ENCODE assay signal across 22 mouse cellular contexts in genomic region chr8:11091675-11092345, GRCm38 (mm10).
DNase-seq lines count a peak whose midpoint lies in the region; ATAC-seq and TF ChIP-seq lines count a peak whose summit lies in the region.
"Had no signal": no experiment of that assay in that cellular context is flagged by ENCODE, and none has a peak within 500 bp of the region (broad histone marks: within the 10 kb centered on the region; RNA-seq: fewer than 3 reads in every experiment).

No protein-coding gene starts in this region.

- H3K79me2 ChIP-seq in MEL (ENCODE audit: control insufficient read depth, insufficient read depth, low read length, poor library complexity), result no peaks in the 10 kb centered on the region

- 21% methylated on average over 3 of the region's 3 CpGs for WGBS in heart, embryonic 13.5 days
- 4% methylated on average over 3 of the region's 3 CpGs for WGBS in liver, embryonic 15.5 days (ENCODE audit: insufficient replicate concordance)
- 73% methylated on average over 3 of the region's 3 CpGs for WGBS in stomach, postnatal 0 days

- no peak for DNase-seq in heart, adult 8-10 months (ENCODE audit: low spot score)
- peak; percentile 61 for DNase-seq in MEL (ENCODE audit: low read depth, low spot score)
- DNase-seq in T-cell, adult 2 months (ENCODE audit: low spot score), result no peak
- no peak for DNase-seq in stomach, postnatal 0 days (ENCODE audit: low spot score)
- no peak for DNase-seq in kidney, postnatal 10 days
- DNase-seq: adrenal gland, postnatal 25 days; cerebellum, adult 11-12 months; cerebellum, postnatal 25 days; gastrocnemius, adult 2 months; kidney, adult 8-10 months; kidney, postnatal 25 days; layer of hippocampus, adult 9-11 months; thymus, postnatal 25 days had no signal

- peak overlapping the region; percentile 41 for H3K4me2 ChIP-seq in heart, embryonic 13.5 days
- H3K4me2 ChIP-seq in liver, embryonic 15.5 days, result peak overlapping the region; percentile 19; the same call in 1 of the 2 replicates
- no peak overlapping the region for H3K4me2 ChIP-seq in stomach, postnatal 0 days (replicated peaks; ENCODE audit: low read depth)
- H3K4me2 ChIP-seq: midbrain, embryonic 15.5 days; neural tube, embryonic 15.5 days had no signal

- 0 out of 2 replicates have a peak, but pooled peaks cover 4% of the 10 kb centered on the region for H3K27me3 ChIP-seq in heart, embryonic 13.5 days (replicated peaks)
- H3K27me3 ChIP-seq in MEL (ENCODE audit: control insufficient read depth in 1 of 2, insufficient read depth in 2 of 2, low read length in 2 of 2), result no peaks in the 10 kb centered on the region
- H3K27me3 ChIP-seq in liver, embryonic 15.5 days, result peaks cover 21% of the 10 kb centered on the region
- H3K27me3 ChIP-seq in stomach, postnatal 0 days (ENCODE audit: control insufficient read depth, insufficient read depth, low read length), result no peaks in the 10 kb centered on the region
- H3K27me3 ChIP-seq: midbrain, embryonic 15.5 days; neural tube, embryonic 15.5 days; Patski had no signal

- 0 out of 2 replicates have a peak, but pooled peaks cover 3% of the 10 kb centered on the region for H3K4me1 ChIP-seq in heart, embryonic 13.5 days
- peaks cover 6 to 12% of the 10 kb centered on the region in 2 experiments for H3K4me1 ChIP-seq in MEL (ENCODE audit: control insufficient read depth in 1 of 2, insufficient read depth in 2 of 2, low read length in 2 of 2)
- H3K4me1 ChIP-seq in liver, embryonic 15.5 days (replicated peaks), result peaks cover 20% of the 10 kb centered on the region
- no peaks in the 10 kb centered on the region for H3K4me1 ChIP-seq in stomach, postnatal 0 days (replicated peaks; ENCODE audit: control insufficient read depth, insufficient read depth)
- H3K4me1 ChIP-seq: neural tube, embryonic 15.5 days had no signal

- no peak for TF ChIP-seq RAD21 in MEL (IDR thresholded peaks at IDR 0.05; ENCODE audit: low read depth, low read length)

- no peaks in the 10 kb centered on the region for H3K36me3 ChIP-seq in heart, embryonic 13.5 days
- H3K36me3 ChIP-seq in MEL (ENCODE audit: control insufficient read depth in 1 of 2, insufficient read depth in 2 of 2, low read length in 2 of 2), result peaks cover 0 to 11% of the 10 kb centered on the region in 2 experiments; a peak in 2 of 4 replicates
- no peaks in the 10 kb centered on the region for H3K36me3 ChIP-seq in liver, embryonic 15.5 days (replicated peaks)
- H3K36me3 ChIP-seq in stomach, postnatal 0 days (ENCODE audit: control insufficient read depth, insufficient read depth, low read length), result no peaks in the 10 kb centered on the region
- H3K36me3 ChIP-seq: midbrain, embryonic 15.5 days; neural tube, embryonic 15.5 days had no signal

- TF ChIP-seq EP300 in MEL (IDR thresholded peaks at IDR 0.05; ENCODE audit: low read depth in 1 of 2, low read length in 2 of 2), result peak; percentile 83 to 88
- no peak for TF ChIP-seq EP300 in stomach, postnatal 0 days (optimal IDR thresholded peaks at IDR 0.05)

- no peaks in the 10 kb centered on the region for H3K9me3 ChIP-seq in heart, embryonic 13.5 days
- H3K9me3 ChIP-seq in MEL (replicated peaks; ENCODE audit: insufficient read depth, low read length), result no peaks in the 10 kb centered on the region
- no peaks in the 10 kb centered on the region for H3K9me3 ChIP-seq in liver, embryonic 15.5 days (replicated peaks)
- H3K9me3 ChIP-seq in stomach, postnatal 0 days (ENCODE audit: control insufficient read depth, low read length), result no peaks in the 10 kb centered on the region
- H3K9me3 ChIP-seq: midbrain, embryonic 15.5 days; neural tube, embryonic 15.5 days had no signal

- no peak overlapping the region; the same call in 1 of the 2 replicates for H3K27ac ChIP-seq in heart, embryonic 13.5 days (replicated peaks)
- peak overlapping the region; percentile 45 for H3K27ac ChIP-seq in MEL (ENCODE audit: control insufficient read depth, low read depth, low read length)
- H3K27ac ChIP-seq in liver, embryonic 15.5 days (replicated peaks), result no peak overlapping the region
- H3K27ac ChIP-seq in stomach, postnatal 0 days (replicated peaks), result no peak overlapping the region
- H3K27ac ChIP-seq: gastrocnemius, adult 2 months; heart, adult 2 months; macrophage; midbrain, embryonic 15.5 days; neural tube, embryonic 15.5 days had no signal

- H3K9ac ChIP-seq in heart, embryonic 13.5 days, result no peak overlapping the region
- no peak overlapping the region for H3K9ac ChIP-seq in MEL (ENCODE audit: control insufficient read depth, low read depth, low read length, poor library complexity, severe bottlenecking)
- H3K9ac ChIP-seq in liver, embryonic 15.5 days, result no peak overlapping the region
- H3K9ac ChIP-seq in stomach, postnatal 0 days (ENCODE audit: low read length), result no peak overlapping the region
- H3K9ac ChIP-seq: midbrain, embryonic 15.5 days; neural tube, embryonic 15.5 days had no signal

- no peak overlapping the region for H3K4me3 ChIP-seq in heart, embryonic 13.5 days
- H3K4me3 ChIP-seq in MEL (ENCODE audit: control insufficient read depth in 1 of 2, insufficient read depth in 1 of 2, low read depth in 2 of 2, low read length in 2 of 2), result no peak overlapping the region
- no peak overlapping the region for H3K4me3 ChIP-seq in liver, embryonic 15.5 days (replicated peaks)
- H3K4me3 ChIP-seq in stomach, postnatal 0 days (ENCODE audit: low read depth, low read length), result no peak overlapping the region
- H3K4me3 ChIP-seq: gastrocnemius, adult 2 months; heart, adult 2 months; midbrain, embryonic 15.5 days; neural tube, embryonic 15.5 days had no signal

- TF ChIP-seq CTCF in MEL (IDR thresholded peaks at IDR 0.05 in 2 of 3, conservative IDR thresholded peaks at IDR 0.05 in 1 of 3; ENCODE audit: control insufficient read depth in 1 of 3, insufficient read depth in 1 of 3, low read depth in 2 of 3, low read length in 3 of 3, poor library complexity in 1 of 3, severe bottlenecking in 1 of 3), result no peak
- TF ChIP-seq CTCF in stomach, postnatal 0 days (IDR thresholded peaks at IDR 0.05; ENCODE audit: low read depth), result no peak

- peak; percentile 73 for ATAC-seq in heart, embryonic 13.5 days (ENCODE audit: extremely low read depth, insufficient number of reproducible peaks, low FRiP score, low TSS enrichment)
- peak; percentile 57 for ATAC-seq in common myeloid progenitor, adult 5-6 weeks (replicated peaks; ENCODE audit: low read depth, poor library complexity, severe bottlenecking)
- peak; percentile 79 for ATAC-seq in liver, embryonic 15.5 days (ENCODE audit: insufficient read depth)
- ATAC-seq in stomach, postnatal 0 days (ENCODE audit: low FRiP score, low TSS enrichment), result no peak
- ATAC-seq: activated CD4-positive, CD25-positive, alpha-beta regulatory T cell, adult 4 months; midbrain, embryonic 15.5 days; Patski had no signal

- TF ChIP-seq POLR2A in MEL (IDR thresholded peaks at IDR 0.05; ENCODE audit: control insufficient read depth in 1 of 2, insufficient read depth in 1 of 2, low read depth in 1 of 2, low read length in 2 of 2, poor library complexity in 1 of 2), result no peak

TF ChIP-seq in MEL, 35 proteins besides CTCF, POLR2A, EP300 and RAD21:
- TF ChIP-seq CHD1 (IDR thresholded peaks at IDR 0.05; ENCODE audit: low read depth, low read length), result no peak
- peak; percentile 82 for TF ChIP-seq GATA1 (IDR thresholded peaks at IDR 0.05; ENCODE audit: low read depth, low read length)
- peak; percentile 43; the same call in 1 of the 2 replicates for TF ChIP-seq BHLHE40 (IDR thresholded peaks at IDR 0.05; ENCODE audit: borderline replicate concordance, low read depth, low read length)
- peak; percentile 96 for TF ChIP-seq TCF12 (IDR thresholded peaks at IDR 0.05; ENCODE audit: low read depth, low read length)
- TF ChIP-seq KAT2A (conservative IDR thresholded peaks at IDR 0.05; ENCODE audit: low read depth, low read length), result no peak; the same call in 1 of the 2 replicates
- no peak for TF ChIP-seq ZC3H11A (IDR thresholded peaks at IDR 0.05; ENCODE audit: low read depth, low read length)
- TF ChIP-seq TAL1 (IDR thresholded peaks at IDR 0.05; ENCODE audit: low read length), result peak; percentile 81
- peak; percentile 88 for TF ChIP-seq ETS1 (IDR thresholded peaks at IDR 0.05; ENCODE audit: low read depth, low read length)
- TF ChIP-seq MXI1 (IDR thresholded peaks at IDR 0.05; ENCODE audit: low read depth, low read length), result peak; percentile 44; the same call in 1 of the 2 replicates
- peak; percentile 78 for TF ChIP-seq RCOR1 (IDR thresholded peaks at IDR 0.05; ENCODE audit: low read depth, low read length)
- TF ChIP-seq MAFK (IDR thresholded peaks at IDR 0.05; ENCODE audit: borderline replicate concordance, low read depth, low read length), result peak; percentile 59; the same call in 1 of the 2 replicates
- TF ChIP-seq MAZ (IDR thresholded peaks at IDR 0.05; ENCODE audit: low read depth, low read length), result no peak
- peak; percentile 34; the same call in 1 of the 2 replicates for TF ChIP-seq SIN3A (IDR thresholded peaks at IDR 0.05; ENCODE audit: low read length)
- TF ChIP-seq JUND (IDR thresholded peaks at IDR 0.05; ENCODE audit: low read depth, low read length), result no peak
